Mouse (Mus musculus) midbrain, embryonic 13.5 days (tissue): ENCODE measurements around the gene Gpcpd1. TPM values are rescaled to one million over a fixed set of nuclear protein-coding genes. Genes with fewer than 3 reads are reported as not detected.

Source experiments
- ATAC-seq: fragments of 200-750 bp; cut with Nextera tagmentation; 2 replicates; pipeline ENCODE4 v1.8.0; 2017; ENCODE audit warnings: mild to moderate bottlenecking, moderate TSS enrichment, moderate library complexity
- H3K27ac ChIP-seq: fragments of 300-500 bp; sonication (generic); 2 replicates; pipeline ENCODE4 v1.5.1; 2015; ENCODE audit warnings: inconsistent platforms, mild to moderate bottlenecking, moderate library complexity
- H3K27me3 ChIP-seq: fragments of 300-500 bp; sonication (generic); 2 replicates; pipeline ENCODE4 v1.6.1; 2015; ENCODE audit warnings: mild to moderate bottlenecking, inconsistent platforms
- H3K36me3 ChIP-seq: fragments of 300-500 bp; sonication (generic); 2 replicates; pipeline ENCODE4 v1.6.1; 2015; ENCODE audit warnings: mild to moderate bottlenecking, inconsistent platforms
- H3K4me1 ChIP-seq: fragments of 300-500 bp; sonication (generic); replicated peaks from 2 replicates; pipeline ENCODE4 v1.6.1; 2015; ENCODE audit warnings: inconsistent platforms
- H3K4me2 ChIP-seq: fragments of 300-500 bp; sonication (generic); replicated peaks from 2 replicates; pipeline ENCODE4 v1.6.1; 2015; ENCODE audit warnings: moderate library complexity, mild to moderate bottlenecking, inconsistent platforms
- H3K4me3 ChIP-seq: fragments of 300-500 bp; sonication (generic); replicated peaks from 2 replicates; pipeline ENCODE4 v1.5.1; 2015; ENCODE audit warnings: mild to moderate bottlenecking, inconsistent platforms
- H3K9ac ChIP-seq: fragments of 300-500 bp; sonication (generic); replicated peaks from 2 replicates; pipeline ENCODE4 v1.6.1; 2015; ENCODE audit warnings: mild to moderate bottlenecking, inconsistent platforms
- H3K9me3 ChIP-seq: fragments of 300-500 bp; sonication (generic); 2 replicates; pipeline ENCODE4 v1.6.1; 2016; ENCODE audit warnings: mild to moderate bottlenecking, inconsistent platforms
- WGBS: fragments of 180-500 bp; shearing (Covaris S2); methylation state at CpG from one replicate; pipeline ENCODE4 v1.1.7; 2015; 5-methylcytosine and 5-hydroxymethylcytosine counted together
- polyA plus RNA-seq: library from polyadenylated mRNA; unstranded; fragments of >200 nt; fragmentation: Nextera tagmentation; extraction: Ambion mirVana; gene quantifications from 2 replicates; pipeline ENCODE4 v1.2.1, GENCODE M21; 2015

Gpcpd1 gene
- polyA plus RNA-seq, 1 experiment from 2014 or later = 80.9 TPM

DNA sequence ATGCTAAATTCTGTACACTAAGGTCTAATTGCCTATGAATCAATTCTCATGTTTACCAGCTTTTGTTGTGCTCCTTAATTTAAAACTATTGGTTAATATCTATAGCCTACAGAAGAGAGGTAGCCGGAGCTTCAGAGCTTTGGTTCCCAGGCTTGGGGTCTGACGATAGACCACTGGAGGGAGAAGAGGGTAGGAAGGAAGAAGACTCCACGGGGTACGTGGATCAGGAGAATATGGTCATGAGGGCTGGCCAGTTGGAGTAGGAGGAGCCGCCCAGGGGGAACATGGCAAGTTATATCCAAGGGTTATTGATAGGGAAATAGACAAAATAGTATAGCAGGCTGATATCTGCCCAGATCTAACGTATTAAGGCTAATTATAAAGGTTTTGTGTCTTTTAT lies 17.8 kb downstream of the Gpcpd1 start:
- 95% methylated on average over 6 of the region's 6 CpGs for WGBS
- no peaks in the 10 kb centered on the region for H3K9me3 ChIP-seq

DNA sequence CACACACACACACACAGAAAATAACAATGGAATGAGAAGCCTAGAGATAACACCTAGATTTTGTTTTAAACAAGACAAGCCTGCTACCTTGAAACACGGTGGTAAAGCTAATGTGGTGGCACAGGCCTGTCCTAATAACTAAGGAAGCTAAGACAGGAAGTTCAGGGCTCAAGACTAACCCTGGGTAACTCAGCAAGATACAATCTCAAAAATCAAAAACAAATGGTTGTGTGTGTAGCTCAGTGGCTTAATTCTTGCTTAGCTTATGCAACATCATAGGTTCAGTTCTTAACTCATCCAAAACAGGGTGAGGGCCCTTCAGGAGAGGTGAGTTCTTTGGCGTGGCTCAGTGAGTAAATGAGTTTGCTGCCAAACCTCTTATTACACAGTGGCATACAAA lies 20.1 kb downstream of the Gpcpd1 start:
- Histone ChIP-seq H3K9me3 (no peaks in the 10 kb centered on the region), H3K9ac (no peak overlapping the region), H3K4me3 (no peak overlapping the region), H3K4me2 (no peak overlapping the region), H3K4me1 (no peaks in the 10 kb centered on the region), H3K27me3 (no peaks in the 10 kb centered on the region), H3K36me3 (peaks cover 79% of the 10 kb centered on the region), H3K27ac (no peak overlapping the region)
- no peak for ATAC-seq
- 98% methylated on average over 2 of the region's 2 CpGs for WGBS

More for the DNA sequence above, 17.8 kb downstream of the Gpcpd1 start:
- H3K4me2 ChIP-seq = no peak overlapping the region
- no peaks in the 10 kb centered on the region for H3K27me3 ChIP-seq
- no peak for ATAC-seq
- 0 out of 2 replicates have a peak, but pooled peaks cover 2% of the 10 kb centered on the region for H3K4me1 ChIP-seq
- H3K27ac ChIP-seq = no peak overlapping the region
- H3K36me3 ChIP-seq = peaks cover 63% of the 10 kb centered on the region
- no peak overlapping the region for H3K9ac ChIP-seq
- H3K4me3 ChIP-seq = no peak overlapping the region

DNA sequence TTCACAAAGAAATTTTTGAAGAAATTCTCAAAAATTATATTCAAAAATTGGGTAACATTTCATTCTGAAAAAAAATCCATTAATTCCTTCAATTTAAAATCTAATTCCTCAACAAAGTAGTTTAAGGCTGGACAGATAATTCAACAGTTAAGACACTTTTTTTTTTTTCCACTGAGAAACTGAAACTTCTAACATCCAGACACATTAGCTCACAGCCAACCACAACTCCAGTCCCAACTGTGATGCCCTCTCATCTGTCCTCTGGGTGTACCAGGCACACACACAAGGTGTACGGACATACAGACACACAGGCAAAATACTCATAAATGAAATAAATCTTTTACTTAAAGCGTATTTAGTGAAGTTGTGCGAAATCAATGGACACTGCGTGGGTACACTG lies 25.7 kb downstream of the Gpcpd1 start:
- WGBS = 97% methylated on average over 4 of the region's 4 CpGs
- Histone ChIP-seq H3K27ac (no peak overlapping the region), H3K36me3 (peaks cover 43% of the 10 kb centered on the region), H3K4me3 (no peak overlapping the region), H3K4me1 (no peaks in the 10 kb centered on the region), H3K9ac (no peak overlapping the region), H3K9me3 (no peaks in the 10 kb centered on the region), H3K27me3 (no peaks in the 10 kb centered on the region), H3K4me2 (no peak overlapping the region)
- ATAC-seq = no peak

DNA sequence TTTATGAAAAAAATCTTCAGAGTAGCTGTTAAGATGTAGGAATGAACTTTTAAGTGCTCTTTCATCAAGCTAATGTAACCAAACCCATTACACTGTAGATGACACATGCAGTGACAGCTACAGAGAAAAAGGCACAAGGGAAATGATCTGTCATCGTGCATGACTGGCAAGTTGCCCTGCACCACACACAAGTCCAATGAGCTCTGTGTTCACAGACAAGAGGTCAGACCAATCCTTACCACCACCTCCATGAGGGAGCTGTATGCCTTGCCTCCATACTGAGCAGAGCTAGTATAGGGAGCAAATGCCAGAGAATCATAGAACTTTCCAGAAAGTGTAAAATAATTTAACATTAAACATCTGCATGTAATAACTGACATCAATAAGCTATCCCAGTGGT lies 59.7 kb downstream of the Gpcpd1 start:
- Histone ChIP-seq H3K9me3 (no peaks in the 10 kb centered on the region), H3K4me2 (no peak overlapping the region), H3K27me3 (no peaks in the 10 kb centered on the region), H3K36me3 (peaks cover 27% of the 10 kb centered on the region), H3K4me1 (no peaks in the 10 kb centered on the region), H3K9ac (no peak overlapping the region), H3K4me3 (no peak overlapping the region), H3K27ac (no peak overlapping the region)
- 94% methylated on average over 1 of the region's 1 CpGs for WGBS
- no peak for ATAC-seq

DNA sequence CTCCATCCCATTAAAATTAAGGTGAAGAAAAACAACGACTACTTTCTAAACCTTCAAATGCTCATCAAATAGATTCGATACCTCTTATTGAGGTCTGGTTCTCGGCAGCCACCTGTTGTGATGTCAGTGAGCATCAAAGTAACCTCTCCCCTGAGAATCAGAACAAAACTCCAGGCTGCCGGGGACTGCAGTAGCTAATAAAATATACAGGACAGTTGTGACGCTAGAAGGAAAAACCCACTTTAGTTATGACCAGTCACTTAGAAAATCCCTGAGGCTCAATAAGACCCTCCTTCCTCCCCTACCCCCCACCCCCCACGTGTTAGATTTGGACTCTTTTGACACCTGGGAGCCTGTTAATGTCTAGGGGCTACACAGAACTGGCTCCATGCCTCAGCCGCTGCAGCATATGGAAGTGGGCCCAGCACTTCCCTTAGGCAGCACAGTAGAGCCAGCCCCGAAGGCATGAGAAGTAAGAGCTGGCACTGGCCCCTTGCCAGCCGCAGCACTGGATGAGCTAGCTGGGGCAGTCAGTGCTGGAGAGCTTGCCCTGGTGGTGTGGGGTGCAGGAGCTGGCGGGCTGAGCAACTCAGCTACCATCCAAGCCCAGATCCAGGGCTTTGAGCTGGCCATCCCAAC lies 60.5 kb downstream of the Gpcpd1 start:
- WGBS = 70% methylated on average over 10 of the region's 10 CpGs
- no peaks in the 10 kb centered on the region for H3K4me1 ChIP-seq
- peak; percentile 62; the same call in 1 of the 2 replicates for ATAC-seq
- H3K36me3 ChIP-seq = peaks cover 26% of the 10 kb centered on the region
- H3K9ac ChIP-seq = no peak overlapping the region
- no peaks in the 10 kb centered on the region for H3K27me3 ChIP-seq
- no peak overlapping the region for H3K4me2 ChIP-seq
- no peak overlapping the region for H3K4me3 ChIP-seq
- no peaks in the 10 kb centered on the region for H3K9me3 ChIP-seq
- H3K27ac ChIP-seq = no peak overlapping the region

DNA sequence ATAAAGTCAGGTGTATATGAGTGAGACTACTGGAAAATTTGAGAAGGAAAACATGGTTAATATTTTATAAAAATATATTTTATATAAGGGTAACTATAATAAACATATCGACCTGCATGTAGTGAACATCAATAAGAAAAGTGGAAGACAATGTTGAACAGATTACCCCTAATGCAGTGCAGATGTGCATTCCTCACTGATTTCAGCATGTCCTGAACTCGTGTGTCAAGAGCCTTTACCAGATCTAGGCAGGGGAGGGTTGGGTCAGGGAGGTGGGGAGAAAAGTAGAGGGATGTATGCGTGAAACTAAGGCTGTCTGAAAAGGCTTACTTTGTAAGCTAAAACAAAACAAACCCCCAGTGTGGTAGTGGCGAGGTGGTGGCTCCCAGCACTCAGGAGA lies 61.4 kb downstream of the Gpcpd1 start:
- H3K9me3 ChIP-seq = no peaks in the 10 kb centered on the region
- no peaks in the 10 kb centered on the region for H3K27me3 ChIP-seq
- no peak overlapping the region for H3K27ac ChIP-seq
- H3K4me3 ChIP-seq = no peak overlapping the region
- no peaks in the 10 kb centered on the region for H3K4me1 ChIP-seq
- WGBS = 57% methylated on average over 4 of the region's 4 CpGs
- H3K4me2 ChIP-seq = no peak overlapping the region
- no peak overlapping the region for H3K9ac ChIP-seq
- H3K36me3 ChIP-seq = peaks cover 19% of the 10 kb centered on the region
- ATAC-seq = no peak

DNA sequence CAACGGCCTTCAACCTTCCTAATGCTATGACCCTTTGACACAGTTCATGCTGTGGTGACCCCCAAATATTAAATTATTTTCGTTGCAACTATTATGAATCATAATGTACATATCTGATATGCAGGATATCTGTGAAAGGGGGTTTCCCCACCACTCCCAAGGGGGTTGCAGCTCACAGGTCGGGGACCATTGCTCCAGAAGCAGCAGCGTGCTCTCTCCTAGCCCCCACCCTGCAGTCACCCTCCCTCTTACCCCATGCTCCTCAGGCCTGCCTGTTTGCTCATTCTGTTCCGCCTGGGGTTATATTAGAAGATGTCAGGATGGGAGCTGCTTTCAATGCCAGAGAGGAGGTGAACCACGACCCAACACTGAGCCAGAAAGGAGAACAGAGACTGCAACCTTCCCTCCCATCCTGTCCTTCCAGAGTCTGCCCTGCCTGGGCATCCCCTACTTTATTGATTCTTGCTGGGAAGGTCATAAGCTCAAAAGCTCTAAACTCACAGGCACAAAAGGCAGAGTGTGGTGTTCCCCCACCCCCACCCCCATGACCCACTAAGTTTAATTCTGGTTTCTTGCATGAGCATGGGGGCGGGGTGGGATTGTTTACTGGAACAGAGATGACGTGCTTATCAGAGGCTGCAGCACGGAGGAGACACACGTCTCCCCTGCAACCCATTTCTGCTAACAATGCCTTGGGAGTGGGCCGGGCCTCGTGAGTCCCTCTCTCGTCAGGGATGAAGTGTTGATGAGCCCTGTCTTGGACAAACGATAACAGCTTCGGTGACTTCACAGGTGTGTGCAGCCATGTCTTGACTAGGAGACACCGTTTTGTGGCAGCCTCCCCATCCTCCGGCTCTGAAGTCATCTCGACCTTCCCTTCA lies 69.3 kb downstream of the Gpcpd1 start:
- 62% methylated on average over 18 of the region's 18 CpGs for WGBS
- no peak overlapping the region for H3K27ac ChIP-seq
- H3K4me3 ChIP-seq = no peak overlapping the region
- no peaks in the 10 kb centered on the region for H3K4me1 ChIP-seq
- H3K4me2 ChIP-seq = no peak overlapping the region
- ATAC-seq = no peak
- H3K27me3 ChIP-seq = no peaks in the 10 kb centered on the region
- no peaks in the 10 kb centered on the region for H3K9me3 ChIP-seq
- no peak overlapping the region for H3K9ac ChIP-seq
- no peaks in the 10 kb centered on the region for H3K36me3 ChIP-seq

DNA sequence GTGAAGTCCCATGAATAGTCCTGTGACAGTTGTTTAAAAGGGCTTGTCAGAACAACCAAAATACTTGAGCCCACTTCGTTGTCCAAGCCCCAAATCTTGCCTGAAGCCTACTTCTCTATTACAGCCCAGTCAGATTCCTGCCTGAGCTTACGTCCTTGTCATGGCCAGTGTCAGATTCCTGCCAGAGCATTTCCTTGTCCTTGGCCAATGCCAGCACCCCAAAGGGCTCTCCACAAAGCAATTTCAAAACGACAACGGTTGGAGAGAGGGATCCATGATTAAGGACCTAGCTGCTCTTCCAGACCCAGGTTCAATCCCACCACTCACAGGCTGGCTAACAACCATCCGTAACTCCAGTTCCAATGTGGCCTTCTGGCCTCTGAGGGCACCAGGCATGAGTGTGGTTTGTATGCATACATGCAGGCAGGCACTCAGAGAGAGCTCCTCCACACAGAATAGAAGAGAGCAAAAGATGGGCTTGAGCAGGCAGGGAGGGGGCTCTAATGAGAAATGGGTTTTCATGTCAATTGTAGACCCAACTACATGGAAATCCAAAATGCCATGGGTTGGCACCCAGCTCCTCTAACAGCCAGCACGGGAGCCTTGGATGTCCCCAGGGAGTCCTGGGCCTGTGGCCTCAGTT lies 70.2 kb downstream of the Gpcpd1 start:
- no peak overlapping the region for H3K9ac ChIP-seq
- no peaks in the 10 kb centered on the region for H3K27me3 ChIP-seq
- no peak for ATAC-seq
- no peak overlapping the region for H3K4me3 ChIP-seq
- 73% methylated on average over 6 of the region's 6 CpGs for WGBS
- no peaks in the 10 kb centered on the region for H3K36me3 ChIP-seq
- H3K4me2 ChIP-seq = no peak overlapping the region
- no peak overlapping the region for H3K27ac ChIP-seq
- no peaks in the 10 kb centered on the region; the same call in 1 of the 2 replicates for H3K4me1 ChIP-seq
- H3K9me3 ChIP-seq = no peaks in the 10 kb centered on the region

DNA sequence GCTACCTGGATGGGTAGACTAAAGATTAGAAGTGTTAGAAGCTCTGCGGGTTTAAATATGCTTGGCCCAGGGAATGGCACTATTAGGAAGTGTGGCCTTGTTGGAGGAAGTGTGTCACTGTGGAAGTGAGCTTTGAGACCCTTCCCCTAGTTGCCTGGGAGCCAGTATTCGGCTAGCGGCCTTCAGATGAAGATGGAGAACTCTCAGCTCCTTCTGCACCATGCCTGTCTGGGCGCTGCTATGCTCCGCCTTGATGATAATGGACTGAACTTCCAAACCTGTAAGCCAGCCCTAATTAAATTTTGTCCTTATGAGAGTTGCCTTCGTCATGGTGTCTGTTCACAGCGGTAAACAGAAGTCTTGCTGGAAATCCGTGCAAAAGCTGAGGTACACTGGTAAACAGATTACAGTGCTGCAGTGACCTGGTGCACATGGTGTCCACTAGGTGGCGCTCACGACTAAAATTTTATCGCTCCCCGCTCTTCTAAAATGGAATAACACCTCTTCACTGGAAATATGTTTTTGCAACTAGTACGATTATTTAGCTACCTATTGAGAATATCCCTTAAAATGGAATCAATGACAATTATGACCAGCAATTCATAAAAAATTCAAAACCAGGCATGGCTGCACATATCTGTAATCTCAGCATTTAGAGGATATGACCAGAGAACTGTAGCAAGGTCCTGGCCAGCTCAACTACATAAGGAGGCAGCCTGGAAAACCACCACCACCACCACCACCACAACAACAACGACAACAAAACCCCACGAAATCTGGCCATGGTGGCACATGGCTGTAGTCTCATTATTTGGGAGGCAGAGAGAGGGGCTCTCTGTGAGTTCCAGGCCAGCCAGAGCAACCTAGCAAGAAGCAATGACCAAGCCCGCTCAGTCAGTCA lies 71.1 kb downstream of the Gpcpd1 start:
- Histone ChIP-seq H3K4me1 (no peaks in the 10 kb centered on the region; the same call in 1 of the 2 replicates), H3K36me3 (no peaks in the 10 kb centered on the region), H3K4me2 (no peak overlapping the region), H3K9me3 (no peaks in the 10 kb centered on the region), H3K27ac (no peak overlapping the region), H3K27me3 (no peaks in the 10 kb centered on the region), H3K9ac (no peak overlapping the region), H3K4me3 (no peak overlapping the region)
- WGBS = 32% methylated on average over 16 of the region's 16 CpGs
- peak; percentile 68 for ATAC-seq

DNA sequence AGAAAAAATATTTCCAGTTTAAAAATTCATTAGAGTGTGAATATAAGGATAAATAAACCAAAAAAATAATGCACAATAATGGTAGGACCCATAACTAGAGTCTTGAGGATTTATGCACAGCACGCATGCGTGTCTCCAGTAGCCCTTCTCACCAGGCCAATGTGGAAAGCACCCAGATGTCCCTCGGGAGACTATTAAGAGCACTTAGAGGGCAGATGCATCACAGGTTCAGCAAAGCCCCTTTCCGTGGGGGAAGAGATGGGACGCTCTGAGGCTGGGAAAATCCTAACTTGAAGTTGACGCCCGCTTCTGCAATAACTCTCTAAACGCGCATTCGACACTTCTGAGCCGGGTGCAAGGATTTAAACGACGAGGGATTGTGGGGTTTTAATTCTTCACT lies 71.9 kb downstream of the Gpcpd1 start:
- no peaks in the 10 kb centered on the region for H3K9me3 ChIP-seq
- H3K27ac ChIP-seq = no peak overlapping the region

DNA sequence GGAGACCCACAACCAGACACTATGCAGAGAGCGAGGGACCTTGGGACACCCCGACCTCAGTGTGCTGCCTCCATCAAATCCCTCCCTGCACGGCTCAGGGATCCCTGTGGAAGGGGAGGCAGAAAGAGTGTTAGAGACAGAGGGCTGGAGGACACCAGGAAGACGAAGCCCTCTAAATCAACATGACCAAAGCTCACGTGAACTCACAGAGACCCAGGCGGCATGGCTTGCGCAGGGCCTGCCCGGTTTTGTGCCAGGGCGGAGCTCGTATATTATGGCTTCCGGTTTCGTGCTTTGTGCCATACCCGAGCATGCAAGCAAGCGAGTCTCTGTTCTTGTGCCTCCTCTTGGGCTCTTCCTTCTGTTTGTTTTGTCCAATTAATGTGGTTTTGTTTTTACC lies 72.5 kb downstream of the Gpcpd1 start:
- 88% methylated on average over 14 of the region's 14 CpGs for WGBS
- no peaks in the 10 kb centered on the region for H3K27me3 ChIP-seq
- no peak for ATAC-seq
- no peaks in the 10 kb centered on the region for H3K9me3 ChIP-seq
- no peak overlapping the region for H3K4me2 ChIP-seq
- no peak overlapping the region for H3K9ac ChIP-seq
- H3K36me3 ChIP-seq = no peaks in the 10 kb centered on the region
- no peaks in the 10 kb centered on the region; the same call in 1 of the 2 replicates for H3K4me1 ChIP-seq
- H3K27ac ChIP-seq = no peak overlapping the region
- H3K4me3 ChIP-seq = no peak overlapping the region

More for the DNA sequence above, 71.9 kb downstream of the Gpcpd1 start:
- H3K36me3 ChIP-seq = no peaks in the 10 kb centered on the region
- H3K27me3 ChIP-seq = no peaks in the 10 kb centered on the region
- no peak overlapping the region for H3K4me3 ChIP-seq
- H3K4me1 ChIP-seq = no peaks in the 10 kb centered on the region; the same call in 1 of the 2 replicates
- H3K9ac ChIP-seq = no peak overlapping the region
- no peak overlapping the region for H3K4me2 ChIP-seq
- ATAC-seq = no peak
- WGBS = 90% methylated on average over 13 of the region's 13 CpGs
